Mouse (Mus musculus) testis, postnatal 14 days (tissue): ENCODE data around the gene Hecw1.
A peak's percentile ranks its signal among the peaks of the same experiment; 100 is the strongest.

ENCODE experiments used
- DNase-seq: peaks from one replicate; pipeline ENCODE4 v3.0.0; 2021; ENCODE audit warnings: low spot score

The Hecw1 gene

GRCm38 (mm10) chr13:14522906-14523269 is at the start of gene Hecw1:
TSS of gene Hecw1 (minus strand) at chr13:14523228.
- DNase-seq = no peak

- no peak for DNase-seq
Measured at GRCm38 (mm10) chr13:14561336-14561735, 38.3 kb upstream of the Hecw1 start.

GRCm38 (mm10) chr13:14552628-14553027 is 29.6 kb upstream of the Hecw1 start:
- DNase-seq = no peak

- DNase-seq = no peak
Measured at GRCm38 (mm10) chr13:14542860-14543259, 19.8 kb upstream of the Hecw1 start.

- DNase-seq = peak; percentile 8
Measured at GRCm38 (mm10) chr13:14522128-14522905, 711 bp downstream of the Hecw1 start.

GRCm38 (mm10) chr13:14521746-14522127 is 1.3 kb downstream of the Hecw1 start:
- no peak for DNase-seq

GRCm38 (mm10) chr13:14519605-14520004 is 3.4 kb downstream of the Hecw1 start:
- no peak for DNase-seq

- no peak for DNase-seq
Measured at GRCm38 (mm10) chr13:14517478-14517877, 5.5 kb downstream of the Hecw1 start.

GRCm38 (mm10) chr13:14515106-14515505 is 7.9 kb downstream of the Hecw1 start:
- no peak for DNase-seq

GRCm38 (mm10) chr13:14513934-14514333 is 9.1 kb downstream of the Hecw1 start:
- DNase-seq = no peak

- no peak for DNase-seq
Measured at GRCm38 (mm10) chr13:14506765-14507164, 16.3 kb downstream of the Hecw1 start.

GRCm38 (mm10) chr13:14500251-14500650 is 22.8 kb downstream of the Hecw1 start:
- no peak for DNase-seq

- DNase-seq = no peak
Measured at GRCm38 (mm10) chr13:14498780-14499179, 24.2 kb downstream of the Hecw1 start.

- DNase-seq = no peak
Measured at GRCm38 (mm10) chr13:14496954-14497353, 26.1 kb downstream of the Hecw1 start.

GRCm38 (mm10) chr13:14487812-14488211 is 35.2 kb downstream of the Hecw1 start:
- DNase-seq = no peak

GRCm38 (mm10) chr13:14471121-14471520 is 51.9 kb downstream of the Hecw1 start:
- DNase-seq = no peak

GRCm38 (mm10) chr13:14467517-14467916 is 55.5 kb downstream of the Hecw1 start:
- no peak for DNase-seq

- no peak for DNase-seq
Measured at GRCm38 (mm10) chr13:14461036-14461435, 62.0 kb downstream of the Hecw1 start.

- no peak for DNase-seq
Measured at GRCm38 (mm10) chr13:14457043-14457442, 66.0 kb downstream of the Hecw1 start.

- DNase-seq = no peak
Measured at GRCm38 (mm10) chr13:14439540-14439939, 83.5 kb downstream of the Hecw1 start.

GRCm38 (mm10) chr13:14428845-14429553 is 94.0 kb downstream of the Hecw1 start:
- no peak for DNase-seq

GRCm38 (mm10) chr13:14424836-14425235 is 98.2 kb downstream of the Hecw1 start:
- DNase-seq = no peak

- DNase-seq = no peak
Measured at GRCm38 (mm10) chr13:14413405-14413804, 109.6 kb downstream of the Hecw1 start.

- no peak for DNase-seq
Measured at GRCm38 (mm10) chr13:14374470-14374869, 148.6 kb downstream of the Hecw1 start.
